ENCODE assay signal across 9 mouse cellular contexts in the genomic region with DNA sequence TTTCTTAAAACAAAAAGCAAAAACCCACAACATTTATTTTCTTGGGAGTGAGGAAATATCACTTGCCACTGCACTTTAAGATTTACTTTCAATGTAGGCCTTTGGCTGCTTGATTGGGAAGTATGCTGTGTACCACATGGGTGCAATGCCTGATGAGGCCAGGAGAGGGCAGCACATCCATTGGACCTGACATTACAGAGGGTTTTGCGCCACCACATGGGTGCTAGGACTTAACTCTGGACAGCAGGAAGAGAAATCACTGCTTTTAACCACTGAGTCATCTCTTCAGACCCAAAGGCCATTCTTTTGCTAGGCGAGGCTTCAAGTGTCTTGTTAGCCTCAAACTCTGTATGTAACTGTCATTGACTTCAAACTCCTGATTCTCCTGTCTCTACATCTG. TPM values are rescaled to one million over a fixed set of nuclear protein-coding genes. Genes with fewer than 3 reads are reported as not detected.
A peak's percentile ranks its signal among the peaks of the same experiment; 100 is the strongest.
DNase-seq lines count a peak whose midpoint lies in the region; ATAC-seq lines count a peak whose summit lies in the region.
"Had no signal": no experiment of that assay in that cellular context is flagged by ENCODE, and none has a peak within 500 bp of the region (broad histone marks: within the 10 kb centered on the region; RNA-seq: fewer than 3 reads in every experiment).

No protein-coding gene starts in this region.

- H3K27ac ChIP-seq in liver, embryonic 13.5 days: no peak overlapping the region
- H3K27ac ChIP-seq: heart, embryonic 15.5 days; neural tube, embryonic 13.5 days had no signal

- H3K9me3 ChIP-seq in liver, embryonic 13.5 days (replicated peaks): no peaks in the 10 kb centered on the region; the same call in 1 of the 2 replicates
- H3K9me3 ChIP-seq: heart, embryonic 15.5 days; neural tube, embryonic 13.5 days had no signal

- no peak overlapping the region for H3K4me3 ChIP-seq in liver, embryonic 13.5 days (replicated peaks)
- H3K4me3 ChIP-seq: heart, embryonic 15.5 days; neural tube, embryonic 13.5 days had no signal

- peak; percentile 57 for DNase-seq in left cerebral cortex, postnatal 4 days
- no peak for DNase-seq in left cerebral cortex, postnatal 25 days (ENCODE audit: low spot score in 2 of 2)
- peak; percentile 10 for DNase-seq in Muller cell, postnatal 12 days (ENCODE audit: inconsistent ontology term)
- DNase-seq in c-Kit-positive CD71-positive TER-119-negative erythroid progenitor cells, embryonic 14.5 days (ENCODE audit: low read depth): peak; percentile 59
- DNase-seq in liver, embryonic 13.5 days: peak; percentile 55
- peak; percentile 55 to 78 for DNase-seq in spleen, postnatal 10 days (ENCODE audit: low spot score in 2 of 2)
- no peak for DNase-seq in layer of hippocampus, adult 11-12 months (ENCODE audit: low spot score)

- 60% methylated on average over 2 of the region's 2 CpGs for WGBS in liver, embryonic 13.5 days (ENCODE audit: insufficient replicate concordance)

- H3K9ac ChIP-seq in liver, embryonic 13.5 days: no peak overlapping the region
- H3K9ac ChIP-seq: heart, embryonic 15.5 days; neural tube, embryonic 13.5 days had no signal

- no peak overlapping the region for H3K4me2 ChIP-seq in liver, embryonic 13.5 days
- H3K4me2 ChIP-seq: heart, embryonic 15.5 days; neural tube, embryonic 13.5 days had no signal

- no peaks in the 10 kb centered on the region for H3K36me3 ChIP-seq in liver, embryonic 13.5 days
- H3K36me3 ChIP-seq: heart, embryonic 15.5 days; neural tube, embryonic 13.5 days had no signal

- peaks cover 1% of the 10 kb centered on the region for H3K4me1 ChIP-seq in liver, embryonic 13.5 days (replicated peaks)
- H3K4me1 ChIP-seq: neural tube, embryonic 13.5 days had no signal

- intact Hi-C loops in left cerebral cortex, postnatal 4 days (cut with DNase I): no loop called here
- intact Hi-C loops in left cerebral cortex, postnatal 25 days (cut with DNase I): no loop called here

- no peak for ATAC-seq in liver, embryonic 13.5 days (ENCODE audit: low read depth)

- H3K27me3 ChIP-seq in liver, embryonic 13.5 days: no peaks in the 10 kb centered on the region
- H3K27me3 ChIP-seq: heart, embryonic 15.5 days; neural tube, embryonic 13.5 days had no signal

RNA-seq across cellular contexts. Expression of gene Ip6k2, which starts 23.8 kb away (rescaled TPM):
- total RNA-seq in left cerebral cortex, postnatal 4 days (2021): 100 to 1,000 TPM; 188 to 206 TPM
- 100 to 1,000 TPM; 152 to 153 TPM for total RNA-seq in left cerebral cortex, postnatal 25 days (2021)
- polyA plus RNA-seq in liver, embryonic 13.5 days (2015; fragmentation: Nextera tagmentation; extraction: Ambion mirVana): 11.5 and 11.6 TPM in 2 replicates

RNA-seq across cellular contexts. Expression of gene Nckipsd, which starts 48.4 kb away (rescaled TPM):
- total RNA-seq in left cerebral cortex, postnatal 4 days (2021): 10 to 100 TPM; 28.9 to 35.9 TPM
- total RNA-seq in left cerebral cortex, postnatal 25 days (2021): 10 to 100 TPM; 54.4 to 60.5 TPM
- 3.9 and 5.9 TPM in 2 replicates for polyA plus RNA-seq in liver, embryonic 13.5 days (2015; fragmentation: Nextera tagmentation; extraction: Ambion mirVana)

Comparison
In these comparisons a context has a peak if more than half of its experiments do, and no peak if none do; other contexts are left out.
1. DNase-seq: peak in left cerebral cortex, postnatal 4 days (single experiment), Muller cell, postnatal 12 days (single experiment), c-Kit-positive CD71-positive TER-119-negative erythroid progenitor cells, embryonic 14.5 days (single experiment), liver, embryonic 13.5 days (single experiment) and spleen, postnatal 10 days (2 of 2); none in left cerebral cortex, postnatal 25 days (0 of 2) and layer of hippocampus, adult 11-12 months (single experiment).